Mouse (Mus musculus) spleen, adult 12 weeks (tissue): ENCODE measurements around the gene Samd7.

Experiments
- DNase-seq: peaks from one replicate; pipeline ENCODE4 v3.0.0; 2022; ENCODE audit warnings: low spot score

Samd7 gene

DNA sequence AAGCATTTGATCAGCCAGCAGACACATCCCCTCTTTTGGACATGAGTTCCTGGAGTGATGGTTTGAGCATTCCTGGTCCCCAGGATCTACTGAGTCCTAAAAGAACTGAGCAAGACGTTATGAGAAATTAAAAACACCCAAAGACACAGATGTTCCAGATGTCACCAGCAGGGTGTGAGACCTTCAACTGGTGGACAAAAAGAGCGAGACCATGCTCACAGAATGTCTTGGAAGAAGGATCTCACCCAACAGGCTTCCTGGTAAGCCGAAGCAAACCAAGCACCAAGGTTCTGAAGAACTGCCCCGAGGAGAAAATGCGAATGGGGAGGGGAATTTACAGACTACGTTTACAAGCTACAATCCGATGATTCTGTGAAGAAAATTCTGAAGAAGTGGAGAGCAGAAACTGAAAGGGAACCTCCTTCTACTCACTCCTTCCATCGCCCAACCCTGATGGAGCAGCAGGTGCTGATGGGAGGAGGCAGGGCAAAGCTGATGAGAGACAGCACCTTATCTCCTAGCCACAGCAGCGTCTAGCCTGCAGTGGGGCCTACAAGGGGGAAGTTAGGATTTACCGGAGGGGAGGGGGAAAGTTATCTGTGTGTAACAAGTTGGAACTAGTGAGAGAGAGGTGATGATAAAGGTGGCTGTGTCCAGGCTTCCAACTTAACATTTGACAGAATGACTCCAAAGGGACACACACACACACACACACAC is 19.4 kb downstream of the Samd7 start:
- peak; percentile 72 for DNase-seq

DNA sequence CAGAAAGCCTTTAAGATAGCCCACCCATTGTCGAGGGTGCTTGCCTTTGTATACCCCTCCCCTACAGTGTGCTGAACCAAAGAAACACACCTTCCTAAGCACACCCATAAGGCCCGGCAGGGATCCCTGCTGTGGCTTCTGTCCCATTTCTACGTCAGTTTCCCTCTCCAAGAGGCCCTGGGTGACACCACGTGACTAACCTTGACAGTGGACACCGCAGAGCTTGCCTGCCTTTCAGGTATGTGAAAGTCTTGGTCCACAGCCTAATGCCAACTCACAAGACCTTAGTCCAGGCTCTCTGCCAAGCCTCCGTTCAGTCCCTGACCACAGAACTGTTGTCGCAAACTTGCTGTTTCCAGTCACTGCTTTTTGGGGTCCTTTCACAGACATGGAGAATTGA is 20.1 kb downstream of the Samd7 start:
- peak; percentile 54 for DNase-seq

DNA sequence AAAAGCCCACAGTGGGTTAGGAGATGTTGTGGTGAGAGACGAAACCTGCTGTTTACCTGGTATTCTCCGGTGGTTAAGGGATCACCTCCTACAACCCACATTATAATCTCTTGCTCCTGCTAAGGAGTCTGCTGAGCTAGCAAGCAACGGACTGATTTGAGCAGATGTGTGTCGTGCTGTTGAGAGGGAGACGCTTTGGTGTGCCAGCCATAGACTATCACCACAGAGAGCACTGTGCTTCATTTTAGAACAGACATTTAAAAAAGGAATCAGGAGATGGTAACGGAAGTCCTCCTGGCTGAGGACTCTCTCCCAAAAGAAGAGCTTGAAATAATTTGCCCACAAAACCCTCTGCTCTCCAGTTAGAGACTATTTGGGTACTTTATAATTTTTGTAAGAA is 21.2 kb downstream of the Samd7 start:
- no peak for DNase-seq

DNA sequence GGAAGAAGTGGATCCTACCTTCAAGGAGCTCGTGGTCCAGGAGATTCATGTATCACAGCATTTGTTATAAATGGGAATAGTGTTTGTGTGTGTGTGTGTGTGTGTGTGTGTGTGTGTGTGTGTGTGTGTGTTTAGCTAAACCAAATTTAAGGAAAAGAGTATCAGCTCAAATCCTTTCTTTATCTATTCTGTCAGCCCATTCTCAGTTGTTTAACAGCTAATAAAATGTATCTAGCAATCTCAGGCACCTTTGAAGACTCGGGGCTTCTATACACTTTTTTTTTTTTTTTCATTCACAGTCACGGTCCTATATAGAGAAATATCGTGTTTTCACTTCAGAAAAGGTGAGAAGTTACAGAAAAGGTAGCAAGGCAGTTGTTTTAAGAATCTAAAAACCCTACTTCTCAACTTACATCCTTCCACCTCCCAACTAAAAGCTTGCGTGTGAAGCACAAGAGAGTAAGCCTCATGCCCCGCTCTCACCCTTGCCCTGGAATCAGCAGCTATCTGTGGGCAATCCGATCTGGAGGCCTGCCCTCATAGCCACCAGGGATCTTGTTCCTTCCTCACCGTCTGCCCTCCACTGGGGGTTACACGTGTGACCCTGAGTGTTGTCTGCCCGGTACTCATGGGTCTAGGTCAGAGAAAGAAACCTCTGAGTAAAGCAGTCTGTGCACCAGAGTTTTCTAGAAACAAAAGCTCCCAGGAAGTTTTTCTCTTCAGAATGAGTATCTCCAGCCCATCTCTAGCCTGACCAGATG is 23.8 kb downstream of the Samd7 start:
- no peak for DNase-seq

DNA sequence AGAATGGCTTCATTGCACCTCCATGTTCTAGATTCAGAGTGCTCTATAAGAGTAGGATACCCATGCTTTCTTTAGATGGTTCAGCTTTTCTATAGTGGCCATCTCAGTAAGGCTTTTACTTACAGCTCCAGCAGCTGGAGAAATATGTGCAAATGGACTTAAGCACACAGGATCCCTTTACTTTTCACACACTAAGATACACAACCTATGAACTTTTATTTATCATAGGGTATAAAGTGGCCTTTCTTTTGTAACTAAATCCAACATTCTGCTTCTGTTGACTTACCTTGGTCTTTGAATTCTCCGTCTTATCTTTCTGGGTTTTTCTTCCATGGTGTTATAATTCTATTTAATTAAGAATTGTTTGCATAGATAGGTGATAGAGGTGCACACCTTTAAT is 25.5 kb downstream of the Samd7 start:
- no peak for DNase-seq

DNA sequence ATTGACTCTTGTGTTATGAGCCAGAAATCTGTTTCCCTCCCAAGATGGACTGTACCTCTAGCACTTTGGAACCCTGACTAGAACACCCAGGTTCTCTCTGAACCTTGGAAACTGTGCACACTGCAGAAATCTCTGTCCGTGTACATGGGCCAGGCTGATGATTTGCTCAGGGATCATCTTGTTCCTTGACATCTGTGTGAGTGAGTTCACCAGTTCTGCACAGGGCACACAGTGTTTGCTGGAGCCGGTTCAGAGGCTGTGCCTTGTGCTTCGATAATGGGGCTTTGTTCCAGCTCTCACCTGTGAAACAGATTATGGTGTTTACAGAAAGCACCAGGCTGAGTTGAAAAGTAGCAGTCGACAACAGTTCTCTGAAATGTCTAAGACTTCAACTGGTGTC is 26.5 kb downstream of the Samd7 start:
- no peak for DNase-seq

DNA sequence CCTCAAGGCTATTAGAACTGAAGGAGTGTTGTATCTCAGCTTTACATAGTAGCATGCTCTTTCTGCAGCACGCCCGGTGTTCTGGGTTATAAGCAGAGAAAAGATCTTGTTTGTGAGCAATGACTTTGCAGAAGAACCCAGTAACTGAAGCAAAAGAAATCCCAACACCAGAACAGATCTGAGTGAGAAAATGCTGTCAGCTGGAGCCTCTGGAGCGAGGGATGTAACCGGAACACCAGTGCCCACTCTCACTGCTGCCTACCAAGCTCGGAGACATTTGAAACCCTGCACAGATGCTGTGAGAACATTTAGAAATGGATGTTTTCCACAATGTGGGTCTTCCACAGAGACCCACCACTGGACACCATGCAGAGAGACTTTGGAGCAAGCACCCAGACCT is 28.6 kb downstream of the Samd7 start:
- no peak for DNase-seq

DNA sequence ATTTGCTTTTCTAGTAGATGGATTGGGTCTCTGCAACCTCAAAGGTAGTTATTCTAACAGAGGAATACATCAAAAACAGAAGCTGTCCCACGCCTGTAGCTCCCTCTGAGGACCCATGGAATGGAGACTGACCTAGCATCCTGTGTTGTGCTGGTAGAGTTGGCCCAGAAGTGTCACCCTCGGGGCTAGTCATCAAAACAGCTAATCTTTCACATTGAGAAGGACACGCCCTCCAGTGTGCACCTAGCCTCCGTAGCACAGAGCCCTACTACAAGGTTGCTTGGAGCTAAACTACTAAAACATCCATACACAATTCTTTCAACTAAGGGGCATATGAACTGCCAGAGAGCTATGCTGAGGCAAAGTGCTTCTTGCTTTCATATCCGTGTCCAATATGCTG is 31.9 kb downstream of the Samd7 start:
- DNase-seq, result no peak

DNA sequence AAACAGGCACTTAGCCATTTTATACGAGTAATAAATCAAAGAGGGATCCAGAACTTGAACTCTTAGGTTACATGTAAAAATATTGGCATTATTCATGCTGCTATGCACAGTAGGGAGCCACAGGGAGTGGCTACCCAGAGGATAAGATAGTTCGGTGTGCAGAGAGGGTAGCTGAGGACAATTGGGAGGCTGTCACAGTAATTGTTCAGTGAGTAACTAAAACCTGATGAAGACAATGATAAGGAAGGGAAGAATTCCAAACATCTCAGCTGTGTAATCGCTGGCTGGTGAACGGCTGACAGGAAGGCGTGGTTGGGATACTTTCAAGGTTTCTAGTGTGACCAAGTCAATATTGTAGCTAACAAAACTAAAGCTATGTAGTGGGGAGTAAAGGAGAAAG is 42.4 kb downstream of the Samd7 start:
- no peak for DNase-seq

DNA sequence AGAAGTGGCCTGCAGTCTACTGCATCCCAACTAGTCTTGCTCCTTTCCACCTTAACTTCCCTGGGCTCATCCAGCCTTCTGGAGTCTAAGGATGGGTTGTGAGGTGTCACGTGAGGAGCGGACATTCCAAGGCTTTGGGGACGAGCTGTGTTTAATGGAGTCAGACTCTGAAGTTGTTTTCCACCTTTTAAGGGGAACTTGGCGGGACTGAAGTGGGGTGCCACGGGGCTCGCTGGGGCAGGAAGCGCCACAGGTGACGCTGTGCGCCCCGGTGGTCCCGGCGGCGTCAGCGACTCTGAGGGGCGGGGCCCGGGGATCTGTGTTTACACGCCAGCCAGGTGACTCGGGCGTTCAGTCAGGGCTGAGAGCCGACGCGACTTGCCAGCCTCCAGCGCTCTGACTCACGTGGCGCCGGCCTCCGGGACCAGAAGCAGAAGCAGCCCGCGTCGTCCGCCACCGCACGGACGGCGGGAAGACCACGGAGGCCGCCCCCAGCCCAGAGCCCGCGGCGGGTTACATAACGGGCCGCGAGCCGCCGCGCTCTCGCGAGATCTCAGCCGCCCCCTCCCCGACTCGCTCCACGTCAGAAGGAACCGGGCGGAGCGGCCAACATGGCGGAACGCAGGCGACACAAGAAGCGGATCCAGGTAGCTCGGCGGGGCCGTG is 46.8 kb downstream of the Samd7 start, which contains the start of gene Sec62:
Sec62 (plus strand) TSS at position 139 of the 666 bp plus-strand sequence.
- DNase-seq, result peak; percentile 90

DNA sequence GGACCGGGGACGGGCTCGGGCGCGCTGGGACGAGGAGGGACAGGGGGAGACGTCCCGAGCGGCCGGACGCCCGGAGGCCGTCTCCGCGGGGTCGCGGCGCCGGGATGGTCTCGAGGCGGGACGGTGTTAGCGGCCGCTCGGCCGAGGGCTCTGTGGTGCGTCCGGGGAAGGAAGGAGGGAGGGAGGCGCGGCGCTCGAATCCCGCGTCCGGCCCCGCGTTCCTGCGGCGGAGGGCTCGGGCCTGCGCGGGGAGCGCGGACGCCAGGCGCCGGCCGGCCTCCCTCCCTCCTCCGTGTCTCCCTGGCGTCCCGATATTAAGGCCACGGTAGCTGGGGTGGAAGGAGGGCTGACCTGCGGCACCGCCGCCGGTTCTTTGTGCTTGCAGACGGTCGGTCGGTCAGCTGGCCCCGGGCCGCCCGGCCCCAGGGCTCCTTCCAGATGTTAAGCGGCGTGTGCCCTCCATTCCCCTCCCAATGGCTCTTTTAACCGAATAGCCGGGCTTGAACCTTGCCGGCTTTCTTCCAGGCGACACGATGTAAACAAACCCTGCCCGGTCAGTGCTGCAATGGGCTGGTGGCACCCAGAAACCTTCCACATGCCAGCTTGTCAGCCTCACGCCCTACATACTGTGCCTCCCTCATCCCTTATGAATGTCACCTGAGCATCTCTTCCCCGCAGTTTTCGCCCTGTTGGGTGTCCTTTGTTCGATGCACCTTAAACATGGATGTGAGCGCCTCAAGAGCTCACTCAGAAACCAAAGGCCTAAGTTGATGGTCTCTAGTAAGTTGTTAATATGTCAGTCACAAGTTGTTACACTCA is 47.5 kb downstream of the Samd7 start:
- peak; percentile 58 for DNase-seq

DNA sequence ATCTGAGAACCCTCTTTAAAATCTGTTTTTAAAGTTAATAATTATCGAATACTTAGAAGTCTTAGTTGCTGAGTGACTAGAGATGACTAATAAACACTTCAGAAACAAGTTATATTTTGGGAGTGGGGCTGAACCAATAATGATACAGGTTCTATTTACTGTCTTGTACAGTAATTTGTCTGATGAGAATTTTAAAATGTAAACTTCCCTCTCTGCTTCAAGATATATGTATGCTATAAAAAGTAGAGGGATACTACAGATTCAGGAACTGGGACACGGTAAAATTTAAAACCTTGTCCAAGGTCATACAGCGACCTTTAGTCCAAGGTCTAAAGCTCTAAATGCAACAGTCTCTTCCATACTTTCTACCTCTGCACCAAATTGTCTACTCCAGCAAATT is 56.1 kb downstream of the Samd7 start:
- DNase-seq, result no peak

DNA sequence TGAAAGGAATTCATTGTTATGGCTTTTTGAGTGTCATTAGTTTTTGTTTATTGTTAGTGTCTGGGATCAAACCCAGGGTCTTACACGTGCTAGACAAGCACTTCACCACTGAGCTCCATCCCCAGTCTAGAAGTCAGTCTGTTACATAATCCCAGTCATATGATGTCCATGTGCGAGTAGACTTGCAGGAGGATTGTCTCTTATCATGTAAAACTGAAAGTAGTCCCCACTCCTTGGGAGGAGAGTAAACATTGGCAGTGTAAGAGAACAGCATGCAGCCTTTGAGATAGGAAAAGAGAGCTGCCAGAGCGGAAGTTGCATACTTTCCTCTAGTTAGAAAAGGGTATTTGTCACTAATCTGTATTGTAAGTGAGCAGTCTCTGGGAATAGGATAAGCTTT is 66.8 kb downstream of the Samd7 start:
- DNase-seq, result no peak
